Mouse (Mus musculus) kidney, adult 9 months (tissue): ENCODE measurements around the gene Actn4.

Experiments
- DNase-seq: peaks from one replicate; pipeline ENCODE4 v3.0.0; 2022

The Actn4 gene

DNA sequence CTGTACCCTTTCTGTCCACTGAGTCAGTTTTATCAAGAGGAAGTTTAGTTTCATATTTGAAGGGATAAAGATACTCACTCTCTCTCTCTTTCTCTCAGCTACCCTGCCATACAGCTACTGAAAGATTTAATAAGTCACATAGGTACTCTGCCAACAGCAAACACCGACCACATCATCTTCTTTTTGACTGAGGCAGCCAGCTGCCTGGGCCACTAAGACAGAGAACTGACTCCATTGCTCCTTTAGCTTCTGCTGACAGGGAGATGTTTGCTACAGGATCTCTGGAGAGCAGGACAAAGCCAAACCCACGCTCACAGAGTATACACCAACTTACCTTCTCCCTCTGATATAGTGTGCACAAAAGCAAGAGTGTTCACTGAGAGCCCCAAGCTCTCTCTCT lies 12.8 kb downstream of the Actn4 start:
- DNase-seq = no peak

DNA sequence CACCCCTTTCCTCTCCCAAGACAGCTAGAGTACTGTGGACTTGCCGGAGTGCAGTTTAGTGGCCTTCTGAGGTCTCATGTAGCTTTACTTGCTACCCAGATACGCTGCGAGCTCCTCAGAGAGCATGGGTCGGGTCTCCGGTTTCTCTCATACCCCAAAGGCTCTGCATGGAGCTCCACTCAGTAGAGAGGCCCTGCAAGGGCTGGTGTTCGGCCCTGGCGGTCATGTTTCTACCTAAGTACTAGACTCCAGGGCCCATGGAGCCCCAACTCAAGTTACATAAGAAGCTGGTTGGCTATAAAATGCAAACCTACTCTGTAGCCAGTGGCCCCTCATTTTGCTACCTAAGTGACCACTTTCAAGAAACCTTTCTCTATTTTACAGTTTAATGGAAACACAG lies 13.4 kb downstream of the Actn4 start:
- no peak for DNase-seq

GRCm38 (mm10) chr7:28946271-28946610 lies 15.9 kb downstream of the Actn4 start:
- DNase-seq = no peak

DNA sequence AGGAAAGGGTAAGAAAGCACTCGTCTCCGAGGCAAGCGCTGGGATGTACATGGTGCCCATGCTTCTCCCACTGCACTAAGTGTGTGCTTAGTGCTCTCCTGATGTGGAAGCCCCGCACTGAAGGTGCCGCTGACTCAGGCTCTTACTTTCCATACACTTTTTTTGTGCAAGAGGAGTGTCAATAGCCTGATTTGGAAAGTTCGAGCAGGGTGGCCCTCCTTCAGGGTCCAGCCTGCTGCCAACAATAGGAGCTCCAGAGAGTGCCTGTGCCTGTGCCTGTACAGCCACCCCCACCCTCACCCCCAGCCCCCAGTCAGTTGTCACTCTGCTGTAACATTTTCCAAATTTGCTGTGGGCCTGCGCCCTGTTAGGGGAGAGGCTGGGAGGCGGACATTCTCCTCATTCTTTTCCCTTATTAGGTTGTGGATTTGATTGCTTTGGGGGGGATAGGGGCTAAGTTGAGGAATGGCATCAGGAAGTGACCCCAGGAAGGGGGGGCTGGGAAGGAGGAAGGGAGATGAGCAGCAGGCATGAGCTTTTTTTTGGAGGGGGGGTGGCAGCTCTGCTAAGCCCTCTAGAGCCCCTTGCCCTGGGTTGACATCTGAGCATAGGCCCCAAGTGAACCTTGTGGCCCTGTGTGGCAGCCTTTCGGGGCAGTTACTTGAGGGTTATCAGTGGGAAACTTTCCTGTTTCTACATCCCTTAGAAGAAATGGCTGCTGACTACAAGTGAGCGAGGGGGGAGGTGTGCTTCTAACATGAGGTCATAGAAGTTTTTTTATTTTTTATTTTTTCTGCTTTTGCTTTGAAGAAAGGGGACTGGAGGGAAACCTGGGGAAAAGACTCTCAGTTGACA lies 16.5 kb downstream of the Actn4 start:
- DNase-seq = no peak

- no peak for DNase-seq
Observed at GRCm38 (mm10) chr7:28944756-28945415, 17.3 kb downstream of the Actn4 start.

- DNase-seq = no peak
Observed at GRCm38 (mm10) chr7:28943451-28944180, 18.5 kb downstream of the Actn4 start.

DNA sequence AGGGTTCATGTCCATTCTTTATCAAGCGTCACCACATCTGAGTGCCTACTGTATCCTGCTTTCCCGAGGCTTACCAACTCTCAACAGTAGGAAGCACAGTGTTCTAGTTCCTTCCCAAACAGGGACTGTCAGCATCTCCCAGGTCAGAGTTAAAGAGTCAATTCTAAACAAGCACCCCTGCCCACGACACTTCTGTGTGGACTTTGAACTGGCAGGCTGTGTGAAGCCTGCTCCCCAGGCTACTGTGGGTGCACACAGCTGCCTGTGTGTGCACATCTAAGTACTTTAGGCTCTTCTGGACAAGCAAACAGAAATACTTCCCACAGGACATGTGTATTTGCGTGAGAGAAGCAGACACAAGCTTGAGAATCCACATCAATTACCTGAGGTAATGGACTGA lies 20.6 kb downstream of the Actn4 start:
- DNase-seq = peak; percentile 73

DNA sequence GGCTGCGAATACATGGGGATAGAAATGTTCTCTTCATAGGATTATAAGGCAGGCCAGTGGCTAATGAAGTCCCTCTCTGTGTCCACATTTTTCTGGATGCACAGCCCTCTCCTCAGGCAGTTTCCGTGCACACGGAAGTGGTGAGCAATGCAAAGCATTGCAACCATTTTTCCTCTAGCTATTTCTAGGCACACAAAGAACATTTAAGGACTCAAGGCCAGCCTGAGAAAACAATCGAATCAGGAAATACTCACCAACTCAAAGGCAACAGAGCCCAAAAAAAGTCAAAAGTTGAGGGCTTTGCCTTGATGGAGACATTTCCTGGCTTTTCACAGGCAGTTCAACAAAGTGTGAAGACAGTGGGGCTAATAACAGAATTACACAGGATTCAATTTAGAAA lies 21.0 kb downstream of the Actn4 start:
- no peak for DNase-seq

DNA sequence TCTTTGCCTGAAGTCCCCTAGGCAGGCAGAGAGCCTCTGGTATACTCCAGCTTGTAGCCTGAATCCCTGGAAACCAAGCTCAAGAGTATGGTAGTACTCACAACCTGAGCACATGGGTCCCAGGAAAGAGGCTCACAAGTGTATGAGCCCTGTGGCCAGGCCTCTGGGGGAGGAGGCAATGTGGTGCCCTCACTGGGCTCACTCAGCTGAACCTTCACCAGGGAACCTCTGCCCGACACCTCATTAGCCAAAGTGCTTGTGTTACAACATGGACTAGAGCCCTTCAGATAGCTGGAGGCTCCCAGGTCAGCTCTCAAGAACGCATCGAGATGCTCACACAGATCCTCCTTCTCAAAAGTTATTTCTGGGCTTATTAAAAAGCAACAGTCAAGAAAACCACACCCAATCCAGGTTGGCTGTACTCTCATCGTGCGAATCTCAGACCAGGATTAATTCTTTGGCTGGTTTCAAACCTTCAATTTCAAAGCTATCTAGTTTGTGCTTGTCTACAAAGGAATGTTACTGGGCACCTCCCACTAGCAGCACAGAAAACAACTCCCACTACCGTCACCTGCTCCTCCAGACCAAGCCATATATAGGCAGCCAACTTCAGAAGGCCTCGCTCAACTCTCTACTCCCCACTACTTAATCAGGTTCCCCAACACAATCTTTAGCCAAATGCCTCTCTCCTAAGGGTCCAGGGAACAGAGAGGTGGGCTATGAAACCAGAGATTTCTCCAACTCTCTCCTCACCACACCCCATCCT lies 22.5 kb downstream of the Actn4 start:
- DNase-seq = peak; percentile 75

DNA sequence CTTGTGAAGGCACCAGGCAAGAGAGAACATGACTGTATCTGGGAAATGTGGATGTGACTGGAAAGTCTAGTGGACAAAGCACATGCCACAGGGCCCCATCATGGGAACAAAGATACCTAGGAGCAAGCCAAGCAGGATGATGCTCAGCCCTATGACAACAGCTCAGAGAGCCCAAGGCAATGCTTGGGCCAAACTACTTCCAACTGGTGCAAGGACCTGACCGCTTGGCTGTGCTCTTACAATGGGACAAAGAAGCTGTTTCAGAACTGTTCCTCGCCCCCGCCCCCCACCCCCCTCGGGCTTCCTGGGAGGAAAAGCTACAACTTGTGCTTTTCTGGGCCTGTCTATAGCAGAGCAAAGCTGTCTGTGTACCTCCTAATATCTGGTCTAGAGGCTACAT lies 23.5 kb downstream of the Actn4 start:
- DNase-seq = no peak

- no peak for DNase-seq
Observed at GRCm38 (mm10) chr7:28936787-28937186, 25.4 kb downstream of the Actn4 start.

- no peak for DNase-seq
Observed at GRCm38 (mm10) chr7:28933825-28934224, 28.3 kb downstream of the Actn4 start.

- DNase-seq = no peak
Observed at GRCm38 (mm10) chr7:28932421-28933041, 29.6 kb downstream of the Actn4 start.

GRCm38 (mm10) chr7:28931695-28932039 lies 30.5 kb downstream of the Actn4 start:
- DNase-seq = no peak

- peak; percentile 80 for DNase-seq
Observed at GRCm38 (mm10) chr7:28931032-28931694, 31.0 kb downstream of the Actn4 start.

DNA sequence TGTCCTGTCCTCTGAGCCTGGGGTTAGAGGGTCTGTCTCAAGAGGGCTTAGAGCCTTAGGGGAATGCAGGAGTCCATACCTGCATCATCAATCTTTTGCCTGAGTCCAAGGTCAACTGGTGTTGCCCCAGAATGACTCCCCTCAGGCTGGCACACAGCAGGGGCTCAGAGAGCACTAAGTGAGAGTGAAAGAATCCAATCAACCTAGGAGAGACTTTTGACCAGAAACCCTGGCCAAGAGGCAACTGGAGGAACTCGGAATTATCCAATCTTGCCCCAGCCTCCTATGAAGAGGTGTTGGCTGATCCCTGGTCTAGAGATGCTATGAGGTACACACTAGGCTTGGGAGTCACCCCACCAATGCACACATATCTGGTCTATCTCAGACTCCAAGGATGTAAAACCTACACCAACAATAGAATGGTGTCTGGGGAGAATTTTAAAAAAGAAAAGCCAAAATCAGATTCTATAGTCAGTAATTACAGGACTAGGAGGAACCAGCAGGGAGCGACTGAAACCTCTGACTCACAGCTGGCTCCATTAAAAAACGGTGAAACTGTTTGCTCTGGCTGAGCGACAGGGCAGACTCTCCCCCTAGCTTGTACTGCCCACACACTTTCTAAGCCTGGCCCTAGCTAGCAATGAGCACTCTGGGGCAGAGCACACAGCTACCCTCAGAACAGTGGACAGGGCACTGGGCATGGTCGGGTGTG lies 31.7 kb downstream of the Actn4 start:
- DNase-seq = peak; percentile 33

DNA sequence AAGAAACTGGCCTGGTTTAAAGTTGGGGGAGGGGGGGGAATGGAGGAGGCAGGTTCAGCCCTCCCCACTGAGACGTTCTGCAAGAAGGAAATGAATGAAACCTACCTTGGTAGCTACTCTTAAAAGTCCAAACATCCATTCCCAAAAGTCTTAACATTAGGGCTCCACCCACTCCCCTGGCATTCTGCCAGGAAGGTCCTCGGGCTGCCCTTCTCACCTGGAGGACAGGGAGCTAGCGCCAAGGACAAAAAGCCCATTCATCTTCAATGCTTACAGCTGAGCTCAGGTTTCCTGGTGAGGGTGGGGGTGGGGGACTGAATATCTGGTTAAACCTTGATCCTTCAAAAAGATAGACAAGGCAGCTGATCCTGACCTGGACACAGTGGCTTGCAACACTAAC lies 32.8 kb downstream of the Actn4 start:
- DNase-seq = peak; percentile 92

GRCm38 (mm10) chr7:28926172-28926571 lies 36.0 kb downstream of the Actn4 start:
- no peak for DNase-seq

DNA sequence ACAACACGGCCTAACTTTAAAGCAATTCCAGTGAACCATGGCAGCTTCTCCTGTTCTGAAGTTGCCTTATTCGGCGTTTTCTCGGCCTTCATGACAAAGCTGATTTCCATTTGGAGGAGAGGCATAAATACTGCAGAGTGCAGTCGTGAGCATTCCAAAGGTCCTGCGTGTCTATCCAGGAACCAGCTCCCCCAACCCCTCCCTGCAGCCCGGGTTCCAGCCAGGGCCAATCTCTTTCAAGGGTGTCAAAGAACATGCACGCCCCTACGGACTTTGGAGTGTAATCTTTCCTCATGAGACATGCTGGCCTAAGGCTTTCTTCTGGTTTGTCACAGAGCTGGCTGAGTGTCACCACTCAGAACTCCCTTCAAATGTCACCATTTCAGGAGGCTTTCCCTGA lies 36.8 kb downstream of the Actn4 start:
- peak; percentile 96 for DNase-seq

DNA sequence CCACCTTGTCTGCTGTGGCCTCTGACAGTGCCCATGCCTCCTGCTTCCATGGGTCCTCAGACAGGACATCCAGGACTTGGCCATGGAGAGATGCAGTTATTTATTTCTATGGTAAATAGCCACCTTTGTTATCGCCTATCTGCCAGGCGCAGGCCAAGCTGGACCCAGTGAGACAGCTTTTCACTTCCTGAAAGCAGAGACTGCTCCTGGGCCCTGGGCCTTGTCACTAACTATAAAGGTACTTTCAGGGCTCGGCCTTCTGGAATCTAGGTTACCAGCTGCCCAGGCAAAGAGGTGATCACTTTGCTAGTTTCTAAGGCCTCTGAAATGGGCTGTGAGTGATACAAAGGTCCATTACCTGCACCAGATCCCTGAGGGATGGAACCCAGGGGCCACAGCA lies 37.3 kb downstream of the Actn4 start:
- DNase-seq = no peak

DNA sequence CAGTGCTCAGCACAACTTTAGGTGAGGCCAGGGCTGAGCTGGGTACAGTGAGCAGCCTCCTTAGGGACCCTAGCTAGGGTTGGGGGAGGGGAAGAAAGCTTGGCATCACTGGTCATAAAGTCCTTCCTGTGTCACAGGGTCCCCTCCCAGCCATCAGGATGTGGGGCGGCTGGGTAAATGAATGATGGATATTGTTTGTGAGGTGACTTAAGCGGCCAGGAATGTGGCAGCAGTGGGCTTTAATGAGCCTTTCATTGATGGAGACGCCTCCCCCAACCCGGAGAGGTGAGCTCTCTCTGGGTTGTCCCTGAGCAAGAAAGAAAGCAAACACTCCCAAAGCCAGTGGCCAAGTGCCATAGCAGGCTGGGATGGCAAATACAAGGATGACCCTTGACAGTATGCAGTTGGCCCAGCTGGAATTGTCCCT lies 38.3 kb downstream of the Actn4 start:
- peak; percentile 61 for DNase-seq
